Mouse (Mus musculus) yolk sac, embryonic 10.5 days (tissue): ENCODE measurements around the gene Gins2.

Experiments used
- DNase-seq: peaks from one replicate; pipeline ENCODE4 v3.0.0-alpha.2; 2017; ENCODE audit warnings: low spot score

Gins2 gene

DNA sequence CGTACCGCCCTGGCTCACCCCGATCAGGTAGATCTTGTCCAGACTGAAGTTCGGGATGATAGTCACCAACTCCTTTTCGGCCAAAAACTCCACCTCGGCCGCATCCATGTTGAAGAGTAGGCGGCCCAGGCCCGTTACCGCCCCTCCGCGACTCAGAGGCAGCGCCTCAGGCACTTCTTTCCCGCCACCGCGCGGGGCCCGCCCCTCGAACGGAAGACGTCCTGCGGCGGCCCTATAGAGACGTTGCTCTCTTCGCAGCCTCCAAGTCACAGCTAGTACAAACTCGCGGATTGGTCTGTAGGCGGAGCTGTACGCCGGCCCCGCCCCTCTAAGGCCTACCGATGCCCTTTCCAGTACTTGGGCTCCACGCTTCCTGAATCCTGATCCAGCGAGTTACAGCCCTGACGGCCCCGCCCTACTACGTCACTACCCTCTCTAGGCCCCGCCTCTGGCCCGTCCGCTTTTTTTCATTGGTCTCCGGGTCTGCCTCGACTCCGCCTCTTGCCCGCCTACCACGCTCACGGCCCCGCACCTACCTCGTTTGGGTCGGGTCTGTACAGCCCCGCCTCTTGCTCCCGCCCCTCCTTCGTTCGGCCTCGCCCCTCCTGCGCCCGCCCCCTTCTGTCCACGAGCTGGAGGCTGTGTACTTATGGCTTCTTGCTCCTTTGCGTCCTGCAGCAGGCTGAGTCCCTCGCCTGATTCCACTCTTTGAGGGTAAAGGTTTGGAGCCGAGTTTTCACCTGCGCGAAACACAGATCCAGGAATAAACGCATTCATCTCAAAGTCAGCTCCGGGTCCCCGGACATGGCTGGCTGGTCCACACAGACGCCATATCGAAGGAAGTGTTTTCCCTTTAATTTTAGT lies at the start of gene Gins2:
TSS of gene Gins2 (minus strand) at position 397 of the 864 bp plus-strand sequence.
- DNase-seq = peak; percentile 100

DNA sequence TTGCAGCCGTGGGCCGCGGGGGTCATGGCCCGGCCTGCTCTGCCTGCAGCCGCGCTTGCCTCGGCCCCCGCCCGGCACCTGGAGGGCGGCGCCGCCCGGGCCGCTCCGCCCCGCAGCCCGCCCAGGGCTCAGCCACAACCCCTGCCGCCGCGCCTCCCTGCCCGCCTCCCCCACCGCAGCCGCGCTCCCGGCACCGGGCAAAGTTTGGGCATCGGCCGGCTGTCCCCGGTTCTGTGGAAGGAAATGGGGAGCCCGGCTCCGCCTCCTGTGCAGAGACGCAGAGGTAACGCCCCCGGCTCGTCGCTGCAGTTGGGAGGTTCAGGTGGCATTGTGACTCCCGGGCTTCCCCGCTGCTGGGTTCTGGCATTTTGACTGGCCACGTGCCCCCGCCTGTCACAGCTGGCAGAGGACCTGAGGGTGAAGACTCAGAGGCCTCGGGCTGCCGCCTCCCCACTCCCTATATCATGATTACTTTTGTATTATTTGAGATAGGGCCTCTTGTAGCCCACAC lies 45.3 kb upstream of the Gins2 start:
- peak; percentile 49 for DNase-seq

DNA sequence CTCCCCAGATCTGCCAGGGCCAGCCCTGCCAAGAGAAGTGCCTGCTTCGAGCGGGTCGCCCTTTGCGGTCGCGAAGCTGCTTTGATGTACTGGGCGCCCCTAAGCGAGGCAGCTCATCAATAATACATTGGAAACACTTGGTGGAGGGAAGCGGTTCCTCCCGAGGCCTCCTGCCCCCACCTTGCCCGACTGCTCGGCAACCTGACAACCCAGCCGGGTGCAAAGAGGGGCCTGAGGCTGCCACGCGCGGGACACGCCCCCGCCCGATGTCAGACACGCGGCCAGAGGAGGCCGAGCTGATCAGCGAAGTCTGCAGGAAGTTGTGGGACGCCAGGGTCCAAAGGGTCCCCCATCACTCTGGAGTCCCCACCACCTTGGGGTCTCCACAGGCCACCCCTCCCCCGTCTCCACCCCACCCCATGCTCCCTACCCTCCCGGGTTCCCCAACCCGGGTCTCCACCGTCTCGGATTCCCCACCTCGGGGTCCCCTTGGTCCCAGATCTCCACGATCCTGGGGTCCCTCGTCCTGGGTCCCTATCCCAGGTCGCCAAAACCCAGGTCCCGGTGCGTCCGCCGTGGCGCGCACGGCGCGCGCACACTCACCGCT lies 44.7 kb upstream of the Gins2 start:
- no peak for DNase-seq

DNA sequence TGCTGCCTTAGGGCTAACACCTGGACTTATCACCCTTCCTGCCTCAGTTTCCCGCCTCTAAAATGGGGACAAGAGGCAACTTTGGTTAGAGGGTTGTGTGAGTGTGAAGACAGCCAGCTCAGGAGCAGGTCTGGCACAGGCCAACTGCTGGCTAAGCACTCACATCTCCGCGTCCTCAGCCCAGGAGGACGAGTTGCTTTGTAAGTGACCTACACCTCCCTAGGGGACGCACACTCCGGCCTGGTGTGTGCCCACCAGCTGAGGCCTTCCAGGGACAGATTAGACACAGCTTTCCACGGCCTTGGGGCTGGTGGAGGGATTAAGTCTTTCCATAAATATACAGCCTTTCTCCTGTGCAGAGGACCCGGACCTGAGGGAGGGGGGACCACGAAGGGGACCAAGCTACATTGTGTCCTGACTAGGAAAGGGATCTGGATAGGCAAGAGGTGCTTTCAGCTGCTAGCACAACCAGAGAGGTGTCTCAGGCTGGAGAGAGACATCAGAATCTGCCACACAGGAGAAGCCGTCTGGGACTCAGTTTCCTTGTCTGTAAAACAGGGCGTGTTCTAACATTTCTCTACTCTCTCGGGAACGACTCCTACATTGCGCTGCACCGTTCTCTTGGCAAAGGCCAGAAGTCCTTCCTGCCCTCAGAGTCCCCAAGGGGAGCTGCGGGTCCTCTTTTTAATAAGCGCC lies 44.0 kb upstream of the Gins2 start:
- DNase-seq = no peak

DNA sequence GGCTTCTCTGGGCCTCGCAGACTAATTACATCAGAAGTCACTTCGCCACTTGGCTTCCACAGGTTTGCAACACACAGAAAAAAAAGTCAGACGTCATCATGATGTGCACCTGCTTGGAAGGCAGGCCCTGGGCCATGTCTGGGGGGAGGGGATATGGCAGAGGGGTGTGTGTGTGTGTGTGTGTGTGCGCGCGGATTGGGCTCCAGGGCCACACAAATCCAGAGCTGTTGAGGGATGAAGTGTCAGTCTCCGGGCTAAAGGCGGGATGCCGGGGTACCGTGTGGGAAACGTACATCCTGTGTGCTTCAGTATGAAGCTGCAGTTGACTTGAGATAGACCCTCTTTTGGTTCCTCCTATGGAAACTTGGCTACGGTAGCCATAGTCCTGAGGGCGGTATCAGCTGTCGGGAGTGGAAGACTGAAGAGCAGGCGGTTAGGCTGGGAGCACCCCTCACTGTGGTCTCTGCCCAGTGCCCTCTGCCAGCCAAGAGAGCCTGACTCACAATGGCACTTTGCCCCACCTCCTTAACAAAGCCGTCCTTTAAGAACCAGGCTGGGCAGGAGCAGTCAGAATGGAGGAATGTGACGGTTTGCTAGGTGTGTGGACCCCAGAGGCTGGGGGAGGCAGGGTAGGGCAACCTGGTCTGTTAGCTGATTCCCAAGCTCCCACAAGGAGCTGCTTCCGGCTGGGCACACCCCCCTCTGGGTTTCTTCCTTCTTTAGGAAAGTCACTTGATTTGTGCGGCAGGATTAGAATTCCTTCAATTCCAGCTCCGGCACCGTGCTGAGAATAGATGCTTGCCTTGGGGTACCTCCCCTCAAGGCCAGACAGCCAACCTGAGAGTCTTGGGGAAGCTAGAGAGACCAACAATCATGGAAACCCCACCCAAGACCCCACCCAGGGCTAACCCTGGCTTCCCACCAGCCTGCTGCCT lies 42.6 kb upstream of the Gins2 start:
- no peak for DNase-seq

DNA sequence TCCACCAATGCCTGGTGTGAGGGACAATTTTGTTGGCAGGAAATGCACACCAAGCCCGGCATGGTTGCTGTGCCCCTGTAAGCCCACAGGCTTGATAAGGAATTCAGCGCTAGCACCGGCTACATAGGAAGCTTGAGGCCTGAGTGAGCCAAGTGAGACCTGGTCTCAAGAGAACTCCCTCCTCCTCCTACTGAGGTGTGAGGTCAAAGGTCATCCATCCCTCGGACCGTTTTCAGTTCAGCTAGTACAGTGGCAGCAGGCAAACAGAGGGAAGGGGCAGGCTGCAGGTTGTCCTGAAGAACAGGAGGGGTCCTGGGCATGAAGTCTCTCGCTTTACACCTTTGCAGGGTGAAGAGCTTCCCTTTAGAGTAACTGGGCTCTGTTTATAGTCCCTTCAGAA lies 41.7 kb upstream of the Gins2 start:
- peak; percentile 36 for DNase-seq

DNA sequence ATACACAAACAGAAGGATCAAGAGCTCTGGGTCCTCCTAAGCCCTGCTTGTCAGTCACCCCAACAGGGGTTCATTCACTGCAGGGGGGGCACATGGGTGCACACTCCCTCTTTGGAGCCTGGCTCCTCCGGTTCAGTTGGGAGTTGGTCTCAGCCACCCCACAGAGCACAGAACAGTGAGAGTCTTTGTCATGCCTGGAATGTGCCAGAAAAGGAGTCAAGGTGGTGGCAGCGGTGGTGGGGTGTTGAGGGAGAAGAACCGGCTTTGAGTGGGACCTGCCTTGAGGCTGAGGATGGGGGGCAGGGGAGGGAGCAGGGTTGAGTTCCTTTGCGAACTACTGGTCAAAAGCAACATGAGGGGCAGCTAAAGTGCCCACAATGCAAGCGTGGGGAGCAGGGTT lies 40.9 kb upstream of the Gins2 start:
- DNase-seq = no peak

DNA sequence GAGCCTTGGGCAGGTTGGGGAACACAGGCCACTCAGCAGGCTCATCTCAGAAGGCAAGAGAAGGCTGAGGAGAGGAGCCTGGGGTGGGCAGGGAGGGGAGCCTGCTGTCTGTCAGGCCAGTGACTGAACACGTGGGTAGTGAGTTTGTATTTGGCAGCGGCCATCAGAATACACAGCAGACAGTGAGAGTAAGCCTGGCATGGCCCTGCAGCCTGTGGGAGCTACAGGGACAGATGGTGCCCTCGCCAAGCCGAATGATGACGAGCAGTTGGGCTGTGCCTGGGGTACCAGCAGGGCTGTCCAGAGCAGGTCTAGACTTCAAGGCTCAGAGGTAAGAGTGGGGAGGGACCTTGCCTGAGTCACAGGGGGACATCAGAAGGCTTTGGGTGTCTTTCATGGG lies 38.2 kb upstream of the Gins2 start:
- no peak for DNase-seq

DNA sequence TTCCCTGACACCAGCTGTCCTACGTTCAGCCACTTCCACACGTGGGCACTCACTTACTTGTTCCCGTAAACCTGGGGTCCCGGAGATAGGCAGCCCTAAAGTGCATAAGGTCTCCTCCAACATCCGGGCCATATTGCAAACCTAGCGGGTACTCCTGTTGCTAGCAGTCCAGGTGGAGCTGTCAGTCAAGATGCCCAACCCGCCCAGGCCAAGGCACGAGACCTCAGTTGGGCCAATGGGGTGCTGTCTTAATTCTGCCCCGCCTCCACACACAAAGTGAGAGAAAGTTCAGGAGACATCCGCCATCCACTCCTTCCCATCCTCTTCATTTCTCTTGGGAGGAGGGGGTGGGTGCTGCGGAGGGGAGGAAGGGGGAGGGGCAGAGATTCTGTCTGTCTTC lies 37.4 kb upstream of the Gins2 start:
- no peak for DNase-seq

DNA sequence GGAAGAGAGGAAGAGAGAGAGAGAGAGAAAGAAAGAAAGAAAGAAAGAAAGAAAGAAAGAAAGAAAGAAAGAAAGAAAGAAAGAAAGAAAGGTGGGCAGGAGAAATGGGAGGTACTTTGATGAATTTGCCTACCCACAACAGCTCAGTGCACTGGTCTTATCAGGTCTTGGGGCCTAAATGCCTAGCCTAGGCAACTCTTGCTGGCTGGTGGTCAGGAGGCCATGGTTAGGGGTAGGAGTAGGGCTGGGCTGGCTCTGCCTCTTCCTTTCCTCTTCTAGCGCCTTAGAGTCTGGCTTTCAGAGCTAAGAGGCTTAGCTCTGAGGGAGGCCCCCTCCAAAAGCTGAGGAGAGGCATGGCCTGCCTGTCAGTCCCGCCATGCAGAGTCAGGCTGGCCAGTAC lies 34.5 kb upstream of the Gins2 start:
- DNase-seq = no peak

DNA sequence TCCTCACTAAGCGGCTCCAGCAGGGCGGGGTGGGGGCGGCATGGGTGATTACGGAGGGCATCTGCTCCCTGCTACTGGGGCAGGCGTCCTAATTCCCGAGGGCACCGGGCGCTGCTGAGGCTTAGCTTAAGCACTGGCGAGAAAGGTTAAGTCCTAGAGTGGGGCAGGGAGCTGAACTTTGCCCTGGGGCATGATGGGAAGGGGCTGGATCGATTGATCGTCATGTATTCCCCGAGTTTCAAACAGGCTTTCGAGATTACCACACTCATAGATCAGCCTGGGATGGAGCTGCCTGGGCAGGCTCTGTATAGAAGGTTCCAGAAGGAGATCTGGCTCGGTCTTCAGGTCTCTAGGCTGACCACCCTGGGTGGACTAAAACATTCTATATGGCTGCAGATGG lies 33.1 kb upstream of the Gins2 start:
- DNase-seq = no peak

DNA sequence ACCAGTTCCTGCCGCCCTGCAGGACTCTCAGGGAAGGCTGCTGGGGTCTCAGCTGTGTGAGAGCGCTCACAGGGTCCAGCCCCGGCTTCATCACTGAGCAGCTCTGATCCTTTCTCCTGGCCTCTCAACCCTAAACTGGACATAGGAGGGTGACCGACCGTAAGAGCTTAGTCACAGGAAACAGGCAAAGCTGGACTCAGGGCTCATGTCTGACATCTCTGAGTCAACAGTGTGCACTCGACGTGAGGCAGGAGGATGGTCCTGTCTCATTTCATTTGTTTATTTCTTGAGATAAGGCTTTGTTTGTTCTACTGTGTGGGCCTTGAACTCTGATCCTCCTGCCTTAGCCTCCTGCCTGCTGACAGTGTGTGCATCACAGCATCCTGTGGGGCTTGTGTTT lies 31.3 kb upstream of the Gins2 start:
- DNase-seq = peak; percentile 84

DNA sequence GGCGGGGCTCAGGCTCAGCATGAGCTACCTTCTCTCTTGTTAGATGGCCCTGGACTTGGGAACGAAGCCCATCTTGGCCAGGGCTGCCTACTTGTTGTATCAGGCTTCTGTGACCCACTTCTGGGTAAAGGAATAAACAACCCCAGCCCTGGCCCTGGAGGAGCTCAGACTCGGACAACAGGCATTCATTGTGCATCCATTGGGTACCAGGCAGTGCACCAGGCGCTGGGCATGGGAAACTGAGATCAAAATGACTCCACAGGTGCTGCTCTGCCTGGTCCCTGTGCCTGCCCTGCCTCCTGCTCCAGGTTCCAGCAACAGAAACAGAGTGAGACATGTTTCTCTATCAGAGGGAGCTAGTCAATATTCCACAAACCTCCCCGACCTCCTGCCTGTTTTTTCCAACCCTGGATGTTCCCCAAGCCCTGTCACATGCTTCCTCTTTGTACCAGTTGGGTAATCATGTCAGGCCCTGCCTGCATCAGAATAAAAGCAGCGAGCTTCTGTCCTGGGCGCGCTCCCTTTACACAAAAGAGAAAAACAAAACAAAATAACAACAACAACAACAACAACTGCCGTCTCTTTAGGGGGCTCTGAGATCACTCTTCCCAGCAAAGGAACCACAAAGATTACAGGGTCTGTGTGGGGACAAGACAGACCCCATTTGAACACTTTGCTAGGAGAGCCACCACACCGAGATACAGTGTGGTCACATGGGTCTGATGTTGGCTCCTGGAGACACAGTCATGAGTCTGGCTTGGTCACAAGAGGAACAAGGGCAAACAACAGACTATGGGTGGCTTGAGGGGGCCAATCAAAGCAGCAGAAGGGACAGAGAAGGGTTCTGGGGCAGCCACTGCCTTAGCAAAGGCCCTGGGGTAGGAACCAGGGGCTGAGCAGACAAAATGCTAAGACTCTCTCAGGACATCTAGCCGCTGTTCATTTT lies 30.4 kb upstream of the Gins2 start:
- peak; percentile 52 for DNase-seq

DNA sequence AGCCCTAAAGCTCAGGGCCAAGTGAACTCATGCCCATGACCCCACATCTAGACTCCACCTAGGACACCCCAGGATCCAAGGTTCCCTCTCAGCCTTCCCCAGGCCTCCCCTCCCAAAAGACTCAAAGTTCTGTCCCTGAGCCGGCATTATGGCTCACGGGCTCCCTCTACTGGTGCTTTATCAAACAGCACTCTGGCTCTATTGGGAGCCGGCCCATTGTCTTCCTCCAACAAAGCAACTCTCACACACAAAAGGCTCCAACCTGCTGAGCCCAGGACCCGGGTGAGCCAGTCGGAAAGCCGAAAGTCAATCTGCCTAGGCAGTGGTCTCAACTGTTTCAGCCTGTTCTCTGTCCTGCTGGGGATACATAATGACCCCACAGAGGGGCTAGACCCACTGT lies 29.0 kb upstream of the Gins2 start:
- DNase-seq = peak; percentile 69

DNA sequence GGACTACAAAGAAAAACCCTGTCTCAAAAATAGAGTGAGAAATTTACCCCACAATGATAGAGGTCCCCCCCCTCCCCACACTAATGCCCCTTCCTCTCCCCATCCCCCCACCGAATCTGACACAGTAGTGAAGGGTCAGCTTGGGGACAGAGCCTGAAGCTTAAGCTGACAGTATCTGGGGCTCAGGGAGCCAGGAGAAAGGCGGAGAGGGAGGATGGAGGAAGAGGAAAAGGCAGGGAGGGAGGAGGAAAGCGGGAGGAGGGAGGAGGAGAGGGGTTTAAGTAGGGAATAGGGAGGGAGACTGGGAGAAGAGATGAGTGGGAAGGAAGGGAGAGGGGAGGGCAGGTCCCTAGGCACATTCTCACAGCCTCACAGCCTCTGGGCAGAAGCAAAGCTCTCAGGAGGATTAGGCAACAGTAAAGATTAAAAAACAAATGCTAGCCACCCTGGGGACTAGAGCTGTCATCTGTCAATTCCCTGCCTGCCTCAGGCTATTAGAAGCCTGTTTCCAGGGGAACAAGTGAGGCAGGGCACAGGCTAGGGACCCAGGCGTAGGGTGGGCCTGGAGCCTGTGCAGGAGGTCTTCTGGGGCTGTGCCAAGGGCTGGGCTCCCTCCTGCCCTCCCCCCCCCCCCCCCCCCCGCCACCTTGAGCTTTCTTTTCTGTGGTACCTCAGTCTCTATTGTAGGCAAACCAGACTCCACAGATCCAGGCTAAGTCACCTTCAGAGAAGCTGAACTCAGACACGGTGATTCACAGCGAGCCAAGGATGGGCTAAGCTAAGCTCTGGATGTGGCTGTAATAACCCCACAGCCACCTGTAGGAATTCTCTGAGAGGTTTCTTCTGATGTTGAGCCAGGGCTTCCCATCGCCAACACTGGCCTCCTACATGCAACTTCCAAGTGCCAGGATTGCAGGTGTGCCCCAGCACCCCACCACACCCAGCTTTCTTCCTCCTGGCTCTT lies 27.8 kb upstream of the Gins2 start:
- no peak for DNase-seq

DNA sequence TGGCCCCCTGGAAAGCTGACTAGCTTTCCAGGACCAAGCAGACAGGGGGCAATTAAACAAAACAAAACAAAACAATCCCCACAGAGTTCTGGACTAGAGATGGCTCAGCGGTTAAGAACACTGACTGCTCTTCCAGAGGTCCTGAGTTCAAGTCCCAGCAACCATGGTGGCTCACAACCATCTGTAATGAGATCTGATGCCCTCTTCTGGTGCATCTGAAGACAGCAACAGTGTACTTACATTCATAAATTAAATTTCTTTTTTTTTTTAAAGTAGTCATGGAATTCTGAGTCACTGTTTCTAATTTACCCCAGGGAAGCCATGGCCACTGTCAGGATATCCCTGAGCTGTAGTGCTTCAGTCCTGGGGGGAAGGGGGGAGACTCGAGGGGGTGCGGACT lies 25.4 kb upstream of the Gins2 start:
- no peak for DNase-seq

DNA sequence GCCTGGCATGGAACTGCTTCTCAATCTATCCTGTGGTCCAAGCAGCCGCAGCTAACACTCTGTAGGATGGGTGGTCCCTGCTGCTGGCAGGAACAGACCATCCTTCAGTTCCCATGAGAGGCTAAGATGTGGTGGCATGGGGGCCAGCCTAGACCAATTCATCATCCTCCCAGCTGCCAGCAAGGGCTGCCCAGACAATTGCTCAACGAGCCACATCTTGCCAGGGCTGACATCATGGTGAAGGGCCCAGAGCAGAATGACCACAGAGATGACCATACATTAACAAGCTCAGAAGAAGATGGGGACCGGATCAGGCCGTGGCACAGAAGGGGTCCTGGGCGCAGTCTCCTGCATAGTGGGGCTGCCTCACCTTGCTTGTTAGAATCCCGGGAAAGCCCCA lies 21.7 kb upstream of the Gins2 start:
- DNase-seq = no peak

DNA sequence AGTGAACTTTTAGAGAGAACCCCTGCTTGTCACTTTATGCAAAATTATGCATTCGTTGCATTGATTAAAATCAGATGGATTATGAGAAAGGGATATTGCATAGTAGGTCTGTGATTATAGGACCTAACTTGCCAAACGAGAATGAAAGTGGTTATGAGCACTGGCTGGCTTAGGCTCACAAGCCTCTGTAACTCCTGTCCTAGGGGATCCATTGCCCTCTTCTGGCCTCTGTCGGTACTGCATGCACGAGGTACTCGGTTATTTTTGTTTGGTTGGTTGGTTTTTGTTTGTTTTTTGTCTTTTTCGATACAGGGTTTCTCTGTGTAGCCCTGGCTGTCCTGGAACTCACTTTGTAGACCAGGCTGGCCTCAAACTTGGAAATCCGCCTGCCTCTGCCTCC lies 18.8 kb upstream of the Gins2 start:
- DNase-seq = peak; percentile 37

DNA sequence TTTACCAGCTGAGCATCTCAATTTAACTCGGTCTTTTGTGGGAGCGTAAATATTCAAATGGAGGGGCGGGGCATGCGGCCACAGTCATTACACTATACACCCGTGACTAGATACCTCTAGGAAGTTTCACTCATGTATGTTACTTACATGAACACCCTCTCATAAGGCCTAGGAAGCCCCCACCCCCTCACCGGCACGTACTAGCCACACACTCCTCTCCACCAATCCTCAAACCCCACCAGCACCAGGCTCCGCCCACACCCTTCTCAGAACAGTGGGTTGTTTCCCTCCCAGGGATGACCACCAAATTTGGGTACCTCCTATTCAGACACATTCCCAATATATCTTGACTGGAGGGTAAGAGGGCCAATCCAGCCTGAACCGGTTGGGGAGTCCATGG lies 18.4 kb upstream of the Gins2 start:
- no peak for DNase-seq

DNA sequence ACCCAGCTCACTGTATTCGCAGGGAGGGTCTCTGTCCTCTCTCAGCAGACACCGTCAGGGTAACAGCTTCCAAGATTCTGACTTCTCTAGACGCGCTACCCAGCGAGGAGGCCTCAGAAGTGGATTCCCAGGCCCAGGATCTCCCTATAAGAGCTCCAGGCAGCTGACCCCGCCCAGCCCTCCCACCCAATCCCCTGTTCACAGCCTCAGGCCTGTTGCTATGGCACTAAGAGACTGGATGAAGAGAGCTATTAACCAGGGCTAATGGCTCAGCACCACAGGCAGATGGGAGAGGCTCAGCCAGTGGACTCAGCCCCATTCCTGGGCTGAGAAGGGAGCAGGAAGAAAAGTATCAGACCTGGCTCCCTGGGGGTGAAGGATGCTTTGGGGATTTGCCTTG lies 13.6 kb upstream of the Gins2 start:
- no peak for DNase-seq
